Mouse (Mus musculus) gastrocnemius, postnatal 25 days (tissue): ENCODE measurements around the gene Gm27027. TPM values are rescaled to one million over a fixed set of nuclear protein-coding genes. Genes with fewer than 3 reads are reported as not detected.

Experiments
- DNase-seq: peaks from one replicate; pipeline ENCODE4 v3.0.0; 2022
- long read RNA-seq, 2 experiments: library from polyadenylated mRNA; stranded (forward); transcript quantifications; one replicate each; pipeline ENCODE4 v2.0.0; 2021
- total RNA-seq, 2 experiments: library from RNA; stranded (reverse); gene quantifications; 1 replicate in 1 of 2; 2 replicates in 1 of 2; pipeline ENCODE4 v1.2.3; 2021

Gene Gm27027
- total RNA-seq, result not detected
- long read RNA-seq, experiment 1, result 0 reads
- long read RNA-seq, experiment 2, result 0 reads

GRCm38 (mm10) chr2:93996254-93996653 is at the start of gene Gm27027:
Gene Gm27027, minus strand, starts transcription at chr2:93996354.
- DNase-seq, result no peak

GRCm38 (mm10) chr2:94045411-94046090 is 49.4 kb upstream of the Gm27027 start:
- no peak for DNase-seq

GRCm38 (mm10) chr2:94044174-94044573 is 48.0 kb upstream of the Gm27027 start:
- DNase-seq, result no peak

GRCm38 (mm10) chr2:94043662-94044061 is 47.5 kb upstream of the Gm27027 start:
- DNase-seq, result no peak

GRCm38 (mm10) chr2:94042461-94042860 is 46.3 kb upstream of the Gm27027 start:
- no peak for DNase-seq

- no peak for DNase-seq
Measured at GRCm38 (mm10) chr2:94040391-94041125, 44.4 kb upstream of the Gm27027 start.

- DNase-seq, result peak; percentile 13
Measured at GRCm38 (mm10) chr2:94035428-94036331, 39.5 kb upstream of the Gm27027 start.

- no peak for DNase-seq
Measured at GRCm38 (mm10) chr2:94030602-94031001, 34.4 kb upstream of the Gm27027 start.

- DNase-seq, result no peak
Measured at GRCm38 (mm10) chr2:94024637-94025036, 28.5 kb upstream of the Gm27027 start.

- DNase-seq, result peak; percentile 85
Measured at GRCm38 (mm10) chr2:94010335-94011291, 14.5 kb upstream of the Gm27027 start, which contains the start of gene Alkbh3. Gene Alkbh3, minus strand, starts transcription at chr2:94010807.

- DNase-seq, result peak; percentile 36
Measured at GRCm38 (mm10) chr2:94002331-94002730, 6.2 kb upstream of the Gm27027 start.

GRCm38 (mm10) chr2:94001918-94002317 is 5.8 kb upstream of the Gm27027 start:
- no peak for DNase-seq

- no peak for DNase-seq
Measured at GRCm38 (mm10) chr2:94001411-94001810, 5.3 kb upstream of the Gm27027 start.

GRCm38 (mm10) chr2:93992810-93993209 is 3.3 kb downstream of the Gm27027 start:
- DNase-seq, result no peak

- no peak for DNase-seq
Measured at GRCm38 (mm10) chr2:93992259-93992658, 3.9 kb downstream of the Gm27027 start.

- DNase-seq, result no peak
Measured at GRCm38 (mm10) chr2:93991336-93991735, 4.8 kb downstream of the Gm27027 start.

GRCm38 (mm10) chr2:93988440-93988839 is 7.7 kb downstream of the Gm27027 start:
- DNase-seq, result no peak

GRCm38 (mm10) chr2:93982457-93983235 is 13.5 kb downstream of the Gm27027 start:
- DNase-seq, result no peak

- no peak for DNase-seq
Measured at GRCm38 (mm10) chr2:93979249-93980120, 16.7 kb downstream of the Gm27027 start.
